Mouse (Mus musculus): ENCODE results near the gene Spaca4. TPM values are rescaled to one million over a fixed set of nuclear protein-coding genes. Genes with fewer than 3 reads are reported as not detected.

The Spaca4 gene
- polyA plus RNA-seq, 1 experiment, result not detected

GRCm38 (mm10) chr7:45716460-45716857 lies 9.2 kb downstream of the Spaca4 start:
- no peak overlapping the region for H3ac ChIP-seq (ENCODE audit: control insufficient read depth, insufficient read length)
- no peaks in the 10 kb centered on the region for H3K36me3 ChIP-seq (ENCODE audit: control insufficient read depth, insufficient read depth)
- TF ChIP-seq CEBPB (IDR thresholded peaks at IDR 0.05; ENCODE audit: insufficient read depth, poor library complexity, severe bottlenecking) (no peak), POLR2A (IDR thresholded peaks at IDR 0.05; ENCODE audit: insufficient read length, low read depth) (no peak), TCF12 (IDR thresholded peaks at IDR 0.05; ENCODE audit: insufficient read depth, poor library complexity, severe bottlenecking) (no peak), USF1 (IDR thresholded peaks at IDR 0.05; ENCODE audit: low read depth) (no peak), E2F4 (IDR thresholded peaks at IDR 0.05; ENCODE audit: insufficient read depth) (no peak), TCF3 (IDR thresholded peaks at IDR 0.05; ENCODE audit: insufficient read length, low read depth) (no peak), POLR2AphosphoS2 (IDR thresholded peaks at IDR 0.05; ENCODE audit: insufficient read length, low read depth) (no peak), MAX (IDR thresholded peaks at IDR 0.05; ENCODE audit: low read depth) (no peak)
- peak overlapping the region; percentile 96 for H3K4me3 ChIP-seq
- H3K27me3 ChIP-seq (ENCODE audit: control insufficient read depth, insufficient read depth, insufficient read length), result no peaks in the 10 kb centered on the region
- peaks cover 48% of the 10 kb centered on the region for H3K79me2 ChIP-seq (ENCODE audit: control insufficient read depth, insufficient read depth)
- H3K4me2 ChIP-seq (ENCODE audit: low read depth), result peak overlapping the region; percentile 79

DNA sequence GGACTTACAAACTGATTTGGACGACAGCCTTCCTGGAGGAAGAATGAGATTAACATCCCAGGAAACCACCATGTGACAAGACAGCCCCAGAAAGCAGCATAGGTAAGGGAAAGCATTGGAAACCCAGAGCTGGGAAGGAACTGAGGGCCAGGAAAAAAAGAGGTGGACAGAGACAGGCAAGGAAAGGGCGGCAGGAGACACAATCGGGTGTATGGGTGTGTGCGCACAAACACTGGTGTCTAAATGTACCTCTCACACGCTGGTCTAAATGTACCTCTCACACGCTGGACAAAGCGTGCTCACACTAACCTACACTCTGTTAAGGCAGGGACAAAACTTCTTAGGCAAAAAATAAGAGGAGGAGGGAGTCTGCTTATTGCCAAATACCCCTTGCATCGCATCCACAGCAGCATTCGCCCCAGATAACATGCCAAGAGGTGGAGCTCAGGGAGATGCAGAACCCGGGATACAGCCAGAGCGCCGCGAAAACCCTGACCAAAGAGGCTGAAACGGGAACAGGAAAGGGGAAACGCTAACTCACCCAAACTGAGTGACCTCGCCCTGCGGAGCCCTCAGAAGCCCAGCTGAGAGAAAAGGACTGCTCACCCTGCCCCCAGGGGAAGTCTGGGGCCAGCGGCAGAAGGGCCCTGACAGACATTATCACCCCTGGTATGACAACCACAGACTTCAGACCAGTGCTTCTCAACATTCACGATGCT lies 9.7 kb downstream of the Spaca4 start:
- Histone ChIP-seq H3ac (ENCODE audit: control insufficient read depth, insufficient read length) (no peak overlapping the region), H3K4me2 (ENCODE audit: low read depth) (peak overlapping the region; percentile 79), H3K36me3 (ENCODE audit: control insufficient read depth, insufficient read depth) (no peaks in the 10 kb centered on the region), H3K4me3 (peak overlapping the region; percentile 96), H3K79me2 (ENCODE audit: control insufficient read depth, insufficient read depth) (peaks cover 48% of the 10 kb centered on the region), H3K27me3 (ENCODE audit: control insufficient read depth, insufficient read depth, insufficient read length) (no peaks in the 10 kb centered on the region)
- TF ChIP-seq E2F4 (IDR thresholded peaks at IDR 0.05; ENCODE audit: insufficient read depth), result no peak
- no peak for TF ChIP-seq POLR2A (IDR thresholded peaks at IDR 0.05; ENCODE audit: insufficient read length, low read depth)
- TF ChIP-seq POLR2AphosphoS2 (IDR thresholded peaks at IDR 0.05; ENCODE audit: insufficient read length, low read depth), result no peak
- TF ChIP-seq MYOG (IDR thresholded peaks at IDR 0.05; ENCODE audit: control insufficient read depth in 1 of 3, insufficient read depth in 1 of 3, insufficient read length in 2 of 3, low read depth in 2 of 3), result no peak
- TF ChIP-seq REST (IDR thresholded peaks at IDR 0.05; ENCODE audit: insufficient read depth, insufficient read length), result no peak
- no peak for TF ChIP-seq TCF12 (IDR thresholded peaks at IDR 0.05; ENCODE audit: insufficient read depth, poor library complexity, severe bottlenecking)
- no peak for TF ChIP-seq CEBPB (IDR thresholded peaks at IDR 0.05; ENCODE audit: insufficient read depth, poor library complexity, severe bottlenecking)
- TF ChIP-seq USF1 (IDR thresholded peaks at IDR 0.05; ENCODE audit: low read depth), result no peak
- no peak for TF ChIP-seq SRF (IDR thresholded peaks at IDR 0.05; ENCODE audit: control insufficient read depth, insufficient read length, low read depth)
- no peak for TF ChIP-seq MYOD1 (IDR thresholded peaks at IDR 0.05; ENCODE audit: control insufficient read depth in 1 of 3, insufficient read length in 2 of 3, low read depth in 2 of 3)
- no peak for TF ChIP-seq TCF3 (IDR thresholded peaks at IDR 0.05; ENCODE audit: insufficient read length, low read depth)
- no peak for TF ChIP-seq MAX (IDR thresholded peaks at IDR 0.05; ENCODE audit: low read depth)

DNA sequence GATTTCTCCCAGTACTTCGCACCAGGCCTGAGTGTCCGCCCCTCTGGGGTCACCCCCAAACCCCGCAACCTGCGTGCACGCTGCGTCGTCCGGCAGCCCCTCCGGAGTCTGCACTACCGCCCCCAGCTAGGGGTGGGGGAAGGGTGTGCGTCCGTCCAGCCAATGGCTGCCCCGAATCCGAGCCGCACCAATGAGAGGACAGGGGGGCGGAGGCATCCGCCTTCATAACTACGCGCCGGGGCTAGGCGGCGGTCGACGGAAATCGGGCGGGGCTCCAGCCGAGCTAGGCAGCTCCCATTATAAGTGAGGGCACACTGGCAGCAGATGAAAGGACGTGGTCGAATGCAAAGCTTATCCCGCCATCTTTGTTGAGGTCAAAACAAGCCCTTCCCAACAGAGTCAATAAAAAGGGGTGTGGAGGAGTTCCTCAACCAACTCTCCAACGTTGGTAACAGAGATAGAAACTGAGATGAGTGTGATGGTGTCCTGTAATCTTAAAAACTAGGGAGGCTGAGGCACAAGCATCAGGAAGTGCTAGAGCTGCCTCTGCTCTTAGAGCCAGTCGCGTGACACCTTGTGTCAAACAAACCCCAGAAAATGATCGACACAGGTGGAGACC lies 10.4 kb downstream of the Spaca4 start, which contains the start of gene Rpl18:
Rpl18 (plus strand) TSS at position 368 of the 619 bp plus-strand sequence.
- H3K79me2 ChIP-seq (ENCODE audit: control insufficient read depth, insufficient read depth), result peaks cover 48% of the 10 kb centered on the region
- H3K36me3 ChIP-seq (ENCODE audit: control insufficient read depth, insufficient read depth), result no peaks in the 10 kb centered on the region
- H3K4me2 ChIP-seq (ENCODE audit: low read depth), result peak within 1 kb of the TSS; percentile 84
- TF ChIP-seq TCF3 (IDR thresholded peaks at IDR 0.05; ENCODE audit: insufficient read length, low read depth), result no peak
- no peak for TF ChIP-seq USF1 (IDR thresholded peaks at IDR 0.05; ENCODE audit: low read depth)
- TF ChIP-seq E2F4 (IDR thresholded peaks at IDR 0.05; ENCODE audit: insufficient read depth), result peak; percentile 50
- peak in 1 of 3 experiments; percentile 20 for TF ChIP-seq MYOD1 (IDR thresholded peaks at IDR 0.05; ENCODE audit: control insufficient read depth in 1 of 3, insufficient read length in 2 of 3, low read depth in 2 of 3)
- TF ChIP-seq TCF12 (IDR thresholded peaks at IDR 0.05; ENCODE audit: insufficient read depth, poor library complexity, severe bottlenecking), result no peak
- TF ChIP-seq MAX (IDR thresholded peaks at IDR 0.05; ENCODE audit: low read depth), result no peak
- TF ChIP-seq CEBPB (IDR thresholded peaks at IDR 0.05; ENCODE audit: insufficient read depth, poor library complexity, severe bottlenecking), result no peak
- TF ChIP-seq REST (IDR thresholded peaks at IDR 0.05; ENCODE audit: insufficient read depth, insufficient read length), result no peak
- peak; percentile 67 for TF ChIP-seq POLR2A (IDR thresholded peaks at IDR 0.05; ENCODE audit: insufficient read length, low read depth)
- peak; percentile 91 for TF ChIP-seq POLR2AphosphoS2 (IDR thresholded peaks at IDR 0.05; ENCODE audit: insufficient read length, low read depth)
- TF ChIP-seq SRF (IDR thresholded peaks at IDR 0.05; ENCODE audit: control insufficient read depth, insufficient read length, low read depth), result no peak
- no peak for TF ChIP-seq MYOG (IDR thresholded peaks at IDR 0.05; ENCODE audit: control insufficient read depth in 1 of 3, insufficient read depth in 1 of 3, insufficient read length in 2 of 3, low read depth in 2 of 3)
- H3K27me3 ChIP-seq (ENCODE audit: control insufficient read depth, insufficient read depth, insufficient read length), result no peaks in the 10 kb centered on the region
- H3ac ChIP-seq (ENCODE audit: control insufficient read depth, insufficient read length), result peak within 1 kb of the TSS; percentile 26
- peak within 1 kb of the TSS; percentile 96 for H3K4me3 ChIP-seq

- Histone ChIP-seq H3ac (ENCODE audit: control insufficient read depth, insufficient read length) (peak overlapping the region; percentile 26), H3K4me3 (peak overlapping the region; percentile 96), H3K36me3 (ENCODE audit: control insufficient read depth, insufficient read depth) (no peaks in the 10 kb centered on the region)
Observed at GRCm38 (mm10) chr7:45714630-45715089, 11.0 kb downstream of the Spaca4 start.

More at GRCm38 (mm10) chr7:45714630-45715089, 11.0 kb downstream of the Spaca4 start:
- Histone ChIP-seq H3K4me2 (ENCODE audit: low read depth) (peak overlapping the region; percentile 84), H3K27me3 (ENCODE audit: control insufficient read depth, insufficient read depth, insufficient read length) (no peaks in the 10 kb centered on the region), H3K79me2 (ENCODE audit: control insufficient read depth, insufficient read depth) (peaks cover 48% of the 10 kb centered on the region)
- TF ChIP-seq POLR2AphosphoS2 (IDR thresholded peaks at IDR 0.05; ENCODE audit: insufficient read length, low read depth) (no peak), POLR2A (IDR thresholded peaks at IDR 0.05; ENCODE audit: insufficient read length, low read depth) (no peak), SRF (IDR thresholded peaks at IDR 0.05; ENCODE audit: control insufficient read depth, insufficient read length, low read depth) (no peak)

Measured in myocyte (in vitro differentiated cells).